Mouse (Mus musculus): ENCODE measurements at regions not wholly inside any gene's neighbourhood (a gene's known extent, or its start where the extent isn't known, plus 50 kb on each side); places are given as distances from the start of the nearest gene placed in this dataset.

GRCm38 (mm10) chr8:117859734-117860133 lies 58.0 kb upstream of the Mphosph6 start:
- TF ChIP-seq CTCF (IDR thresholded peaks at IDR 0.05; ENCODE audit: low read depth): no peak
- no peak for TF ChIP-seq EP300 (IDR thresholded peaks at IDR 0.05; ENCODE audit: low read depth)
